Mouse (Mus musculus) limb, embryonic 12.5 days (tissue): ENCODE results near the gene Anxa6. TPM values are rescaled to one million over a fixed set of nuclear protein-coding genes. Genes with fewer than 3 reads are reported as not detected.
A peak's percentile ranks its signal among the peaks of the same experiment; 100 is the strongest.

ENCODE experiments used
- ATAC-seq: fragments of 200-750 bp; cut with Nextera tagmentation; 2 replicates; pipeline ENCODE4 v1.8.0; 2017; ENCODE audit warnings: low read depth, moderate TSS enrichment; ENCODE audit not compliant: insufficient number of reproducible peaks, insufficient read depth, low FRiP score, low TSS enrichment
- H3K27ac ChIP-seq: fragments of 300-500 bp; sonication (generic); 2 replicates; pipeline ENCODE4 v1.5.1; 2016; ENCODE audit warnings: mild to moderate bottlenecking, moderate library complexity
- H3K27me3 ChIP-seq: fragments of 300-500 bp; sonication (generic); 2 replicates; pipeline ENCODE4 v1.6.1; 2016; ENCODE audit warnings: mild to moderate bottlenecking, moderate library complexity
- H3K36me3 ChIP-seq: fragments of 300-500 bp; sonication (generic); 2 replicates; pipeline ENCODE4 v1.6.1; 2016; ENCODE audit warnings: mild to moderate bottlenecking, moderate library complexity
- H3K4me1 ChIP-seq: fragments of 300-500 bp; sonication (generic); replicated peaks from 2 replicates; pipeline ENCODE4 v1.6.1; 2016
- H3K4me2 ChIP-seq: fragments of 300-500 bp; sonication (generic); 2 replicates; pipeline ENCODE4 v1.6.1; 2016; ENCODE audit warnings: mild to moderate bottlenecking, moderate library complexity
- H3K4me3 ChIP-seq: fragments of 300-500 bp; sonication (generic); replicated peaks from 2 replicates; pipeline ENCODE4 v1.5.1; 2016; ENCODE audit warnings: mild to moderate bottlenecking
- H3K9ac ChIP-seq: fragments of 300-500 bp; sonication (generic); replicated peaks from 2 replicates; pipeline ENCODE4 v1.6.1; 2016; ENCODE audit warnings: mild to moderate bottlenecking, moderate library complexity
- H3K9me3 ChIP-seq: fragments of 300-500 bp; sonication (generic); 2 replicates; pipeline ENCODE4 v1.6.1; 2016; ENCODE audit warnings: mild to moderate bottlenecking, moderate library complexity
- WGBS: fragments of 180-500 bp; shearing (Covaris S2); methylation state at CpG from one replicate; pipeline ENCODE4 v1.1.7; 2016; 5-methylcytosine and 5-hydroxymethylcytosine counted together
- polyA plus RNA-seq: library from polyadenylated mRNA; unstranded; fragments of >200 nt; fragmentation: Nextera tagmentation; extraction: Ambion mirVana; gene quantifications from 2 replicates; pipeline ENCODE4 v1.2.1, GENCODE M21; 2016

Gene Anxa6
- polyA plus RNA-seq, 1 experiment from 2014 or later = 168 TPM

- Histone ChIP-seq H3K27me3 (no peaks in the 10 kb centered on the region), H3K27ac (peak overlapping the region; percentile 68), H3K4me2 (peak overlapping the region; percentile 93), H3K9ac (peak overlapping the region; percentile 42), H3K36me3 (peaks cover 9% of the 10 kb centered on the region; the same call in 1 of the 2 replicates), H3K4me1 (peaks cover 47% of the 10 kb centered on the region), H3K4me3 (peak overlapping the region; percentile 72), H3K9me3 (no peaks in the 10 kb centered on the region)
- 0 out of 2 replicates have a peak, but pooled peaks have one; percentile 28 for ATAC-seq
- WGBS = 56% methylated on average over 10 of the region's 10 CpGs
These were observed 1.8 kb downstream of the Anxa6 start for GRCm38 (mm10) chr11:55031211-55031990.

- peaks cover 21% of the 10 kb centered on the region; the same call in 1 of the 2 replicates for H3K36me3 ChIP-seq
- 70% methylated on average over 2 of the region's 2 CpGs for WGBS
- H3K4me3 ChIP-seq = no peak overlapping the region
- H3K9ac ChIP-seq = no peak overlapping the region
- no peak for ATAC-seq
- no peaks in the 10 kb centered on the region for H3K9me3 ChIP-seq
- no peaks in the 10 kb centered on the region for H3K27me3 ChIP-seq
- peaks cover 55% of the 10 kb centered on the region for H3K4me1 ChIP-seq
- peak overlapping the region; percentile 5; the same call in 1 of the 2 replicates for H3K27ac ChIP-seq
- no peak overlapping the region for H3K4me2 ChIP-seq
These were observed 4.7 kb downstream of the Anxa6 start for GRCm38 (mm10) chr11:55028509-55028908.

- peaks cover 21% of the 10 kb centered on the region; the same call in 1 of the 2 replicates for H3K36me3 ChIP-seq
- H3K27ac ChIP-seq = peak overlapping the region; percentile 72; the same call in 1 of the 2 replicates
- H3K27me3 ChIP-seq = no peaks in the 10 kb centered on the region
- H3K9me3 ChIP-seq = no peaks in the 10 kb centered on the region
- no peak overlapping the region for H3K9ac ChIP-seq
- H3K4me2 ChIP-seq = no peak overlapping the region
- 91% methylated on average over 2 of the region's 2 CpGs for WGBS
- no peak overlapping the region for H3K4me3 ChIP-seq
- no peak for ATAC-seq
- H3K4me1 ChIP-seq = peaks cover 57% of the 10 kb centered on the region
These were observed 5.9 kb downstream of the Anxa6 start for GRCm38 (mm10) chr11:55027204-55027855.

- H3K4me3 ChIP-seq = no peak overlapping the region
- no peak overlapping the region for H3K27ac ChIP-seq
- WGBS = 87% methylated on average over 4 of the region's 4 CpGs
- no peaks in the 10 kb centered on the region for H3K9me3 ChIP-seq
- peaks cover 54% of the 10 kb centered on the region for H3K4me1 ChIP-seq
- no peak overlapping the region for H3K9ac ChIP-seq
- H3K4me2 ChIP-seq = no peak overlapping the region
- ATAC-seq = no peak
- H3K27me3 ChIP-seq = no peaks in the 10 kb centered on the region
- H3K36me3 ChIP-seq = peaks cover 31% of the 10 kb centered on the region
These were observed 7.3 kb downstream of the Anxa6 start for GRCm38 (mm10) chr11:55025896-55026295.

GRCm38 (mm10) chr11:55023583-55023982, 9.7 kb downstream of the Anxa6 start:
- Histone ChIP-seq H3K4me1 (peaks cover 54% of the 10 kb centered on the region), H3K9me3 (no peaks in the 10 kb centered on the region), H3K36me3 (peaks cover 49% of the 10 kb centered on the region), H3K4me3 (no peak overlapping the region), H3K27ac (peak overlapping the region; percentile 99), H3K9ac (0 out of 2 replicates have a peak overlapping the region, but pooled peaks have one; percentile 23), H3K27me3 (no peaks in the 10 kb centered on the region), H3K4me2 (peak overlapping the region; percentile 51)
- no peak for ATAC-seq
- WGBS = 61% methylated on average over 3 of the region's 3 CpGs

- peak overlapping the region; percentile 5 for H3K4me3 ChIP-seq
- 0 out of 2 replicates have a peak overlapping the region, but pooled peaks have one; percentile 23 for H3K9ac ChIP-seq
- H3K4me1 ChIP-seq = peaks cover 49% of the 10 kb centered on the region
- peak; percentile 69 for ATAC-seq
- H3K27me3 ChIP-seq = no peaks in the 10 kb centered on the region
- peaks cover 54% of the 10 kb centered on the region for H3K36me3 ChIP-seq
- peak overlapping the region; percentile 51 for H3K4me2 ChIP-seq
- H3K9me3 ChIP-seq = no peaks in the 10 kb centered on the region
- H3K27ac ChIP-seq = peak overlapping the region; percentile 99
- 7% methylated on average over 10 of the region's 10 CpGs for WGBS
These were observed 10.1 kb downstream of the Anxa6 start for GRCm38 (mm10) chr11:55023049-55023564.

GRCm38 (mm10) chr11:55022508-55022907, 10.7 kb downstream of the Anxa6 start:
- Histone ChIP-seq H3K9me3 (no peaks in the 10 kb centered on the region), H3K4me2 (peak overlapping the region; percentile 51), H3K4me3 (peak overlapping the region; percentile 5; the same call in 1 of the 2 replicates), H3K36me3 (peaks cover 60% of the 10 kb centered on the region), H3K9ac (no peak overlapping the region), H3K27me3 (no peaks in the 10 kb centered on the region), H3K4me1 (peaks cover 44% of the 10 kb centered on the region), H3K27ac (peak overlapping the region; percentile 99)
- 59% methylated on average over 5 of the region's 5 CpGs for WGBS
- no peak for ATAC-seq

GRCm38 (mm10) chr11:55021859-55022258, 11.4 kb downstream of the Anxa6 start:
- WGBS = 63% methylated on average over 6 of the region's 6 CpGs
- H3K4me3 ChIP-seq = no peak overlapping the region
- H3K27me3 ChIP-seq = no peaks in the 10 kb centered on the region
- peaks cover 61% of the 10 kb centered on the region for H3K36me3 ChIP-seq
- H3K27ac ChIP-seq = no peak overlapping the region
- H3K9me3 ChIP-seq = no peaks in the 10 kb centered on the region
- H3K4me1 ChIP-seq = peaks cover 44% of the 10 kb centered on the region
- no peak for ATAC-seq
- no peak overlapping the region for H3K4me2 ChIP-seq
- no peak overlapping the region for H3K9ac ChIP-seq

GRCm38 (mm10) chr11:55021458-55021857, 11.8 kb downstream of the Anxa6 start:
- Histone ChIP-seq H3K27ac (no peak overlapping the region), H3K9ac (no peak overlapping the region), H3K36me3 (peaks cover 57% of the 10 kb centered on the region), H3K4me1 (peaks cover 44% of the 10 kb centered on the region), H3K4me2 (no peak overlapping the region), H3K9me3 (no peaks in the 10 kb centered on the region), H3K27me3 (no peaks in the 10 kb centered on the region), H3K4me3 (no peak overlapping the region)
- no peak for ATAC-seq

- H3K27ac ChIP-seq = no peak overlapping the region
- peaks cover 43% of the 10 kb centered on the region for H3K4me1 ChIP-seq
- peaks cover 54% of the 10 kb centered on the region for H3K36me3 ChIP-seq
- H3K27me3 ChIP-seq = no peaks in the 10 kb centered on the region
- no peak for ATAC-seq
- no peak overlapping the region for H3K9ac ChIP-seq
- H3K4me3 ChIP-seq = no peak overlapping the region
- no peaks in the 10 kb centered on the region for H3K9me3 ChIP-seq
- WGBS = 88% methylated on average over 2 of the region's 2 CpGs
- no peak overlapping the region for H3K4me2 ChIP-seq
These were observed 13.5 kb downstream of the Anxa6 start for GRCm38 (mm10) chr11:55019711-55020110.

- ATAC-seq = no peak
- Histone ChIP-seq H3K4me1 (peaks cover 27% of the 10 kb centered on the region), H3K4me2 (no peak overlapping the region), H3K4me3 (no peak overlapping the region), H3K9me3 (no peaks in the 10 kb centered on the region), H3K27ac (no peak overlapping the region), H3K9ac (no peak overlapping the region), H3K36me3 (peaks cover 71% of the 10 kb centered on the region), H3K27me3 (no peaks in the 10 kb centered on the region)
- WGBS = 71% methylated on average over 6 of the region's 6 CpGs
These were observed 15.2 kb downstream of the Anxa6 start for GRCm38 (mm10) chr11:55018034-55018433.
